7 mouse cellular contexts compared by ENCODE assay signal in the genomic region with DNA sequence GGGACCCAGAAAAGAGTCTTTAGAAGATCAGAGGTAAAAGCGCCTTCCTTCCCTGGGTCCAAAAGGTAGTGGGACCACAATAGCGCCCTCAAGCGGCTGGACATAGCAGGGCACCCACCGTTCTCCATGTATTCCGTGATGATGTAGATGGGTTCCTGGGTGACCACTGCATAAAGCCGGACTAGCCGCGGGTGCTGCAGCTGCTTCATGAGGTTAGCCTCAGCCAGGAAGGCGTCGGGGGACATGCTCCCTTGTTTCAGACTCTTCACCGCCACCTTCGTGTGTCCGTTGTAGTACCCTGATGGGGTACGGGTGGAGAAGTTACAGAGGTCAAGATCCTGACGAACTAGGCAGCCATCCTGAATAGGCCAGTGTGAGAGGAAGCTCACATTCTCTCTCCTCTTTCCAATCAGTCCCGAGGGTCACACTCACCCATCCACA. TPM values are rescaled to one million over a fixed set of nuclear protein-coding genes. Genes with fewer than 3 reads are reported as not detected.
DNase-seq lines count a peak whose midpoint lies in the region; ATAC-seq and TF ChIP-seq lines count a peak whose summit lies in the region.

No protein-coding gene starts in this region.

- 4% methylated on average over 16 of the region's 16 CpGs for WGBS in forebrain, embryonic 10.5 days
- 6% methylated on average over 16 of the region's 16 CpGs for WGBS in intestine, embryonic 14.5 days
- 2% methylated on average over 16 of the region's 16 CpGs for WGBS in limb, embryonic 14.5 days
- WGBS in midbrain, embryonic 12.5 days, result 3% methylated on average over 16 of the region's 16 CpGs

- peak overlapping the region; percentile 86 for H3K27ac ChIP-seq in forebrain, embryonic 10.5 days
- H3K27ac ChIP-seq in intestine, embryonic 14.5 days (ENCODE audit: low read depth), result peak overlapping the region; percentile 69; the same call in 1 of the 2 replicates
- no peak overlapping the region for H3K27ac ChIP-seq in limb, embryonic 14.5 days (replicated peaks; ENCODE audit: low read depth, low read length)
- no peak overlapping the region for H3K27ac ChIP-seq in midbrain, embryonic 12.5 days (replicated peaks)

- H3K27me3 ChIP-seq in forebrain, embryonic 10.5 days (ENCODE audit: poor library complexity, severe bottlenecking), result peaks cover 18% of the 10 kb centered on the region
- no peaks in the 10 kb centered on the region for H3K27me3 ChIP-seq in intestine, embryonic 14.5 days (replicated peaks; ENCODE audit: control insufficient read depth, insufficient read depth, low read length)
- no peaks in the 10 kb centered on the region for H3K27me3 ChIP-seq in limb, embryonic 14.5 days (ENCODE audit: control insufficient read depth, insufficient read depth, low read length)
- peaks cover 28% of the 10 kb centered on the region for H3K27me3 ChIP-seq in midbrain, embryonic 12.5 days

- H3K9ac ChIP-seq in intestine, embryonic 14.5 days (ENCODE audit: low read length), result peak overlapping the region; percentile 55
- peak overlapping the region; percentile 51 for H3K9ac ChIP-seq in limb, embryonic 14.5 days (ENCODE audit: low read depth, low read length, severe bottlenecking)
- no peak overlapping the region for H3K9ac ChIP-seq in midbrain, embryonic 12.5 days (replicated peaks)

- H3K36me3 ChIP-seq in forebrain, embryonic 10.5 days (replicated peaks), result no peaks in the 10 kb centered on the region
- H3K36me3 ChIP-seq in intestine, embryonic 14.5 days (ENCODE audit: control insufficient read depth, insufficient read depth, low read length), result no peaks in the 10 kb centered on the region
- no peaks in the 10 kb centered on the region for H3K36me3 ChIP-seq in limb, embryonic 14.5 days (ENCODE audit: control insufficient read depth, insufficient read depth, low read length)
- no peaks in the 10 kb centered on the region for H3K36me3 ChIP-seq in midbrain, embryonic 12.5 days

- peak; percentile 90 for DNase-seq in ZHBTc4 (ENCODE audit: low read depth, low spot score)
- peak; percentile 70 for DNase-seq in c-Kit-positive CD71-positive TER-119-positive erythroid progenitor cells, embryonic 14.5 days (ENCODE audit: low spot score)
- peak; percentile 68 for DNase-seq in forebrain, embryonic 10.5 days (ENCODE audit: extremely low spot score, low spot score)
- peak; percentile 85 for DNase-seq in intestine, embryonic 14.5 days (ENCODE audit: low spot score)
- DNase-seq in limb, embryonic 14.5 days (ENCODE audit: low spot score), result no peak
- DNase-seq in spleen, postnatal 10 days (ENCODE audit: low spot score in 2 of 2), result peak; percentile 66 to 79

- peaks cover 35% of the 10 kb centered on the region for H3K4me1 ChIP-seq in forebrain, embryonic 10.5 days
- peaks cover 18% of the 10 kb centered on the region for H3K4me1 ChIP-seq in intestine, embryonic 14.5 days (replicated peaks; ENCODE audit: control insufficient read depth, insufficient read depth, low read length)
- H3K4me1 ChIP-seq in limb, embryonic 14.5 days (ENCODE audit: control insufficient read depth, insufficient read depth, low read length), result peaks cover 12% of the 10 kb centered on the region; the same call in 1 of the 2 replicates
- peaks cover 9% of the 10 kb centered on the region for H3K4me1 ChIP-seq in midbrain, embryonic 12.5 days

- H3K4me3 ChIP-seq in forebrain, embryonic 10.5 days, result peak overlapping the region; percentile 62
- peak overlapping the region; percentile 58 for H3K4me3 ChIP-seq in intestine, embryonic 14.5 days (ENCODE audit: low read depth, low read length)
- peak overlapping the region; percentile 41 for H3K4me3 ChIP-seq in limb, embryonic 14.5 days (replicated peaks; ENCODE audit: low read length)
- H3K4me3 ChIP-seq in midbrain, embryonic 12.5 days, result peak overlapping the region; percentile 42

- peak; percentile 30; the same call in 1 of the 2 replicates for ATAC-seq in intestine, embryonic 14.5 days (replicated peaks; ENCODE audit: low FRiP score, low TSS enrichment, low read depth)
- ATAC-seq in limb, embryonic 14.5 days (ENCODE audit: low FRiP score, low read depth), result no peak
- ATAC-seq in midbrain, embryonic 12.5 days (ENCODE audit: low FRiP score, low read depth), result peak; percentile 49; the same call in 1 of the 2 replicates

- peak overlapping the region; percentile 94 for H3K4me2 ChIP-seq in intestine, embryonic 14.5 days (ENCODE audit: low read length)
- H3K4me2 ChIP-seq in limb, embryonic 14.5 days (replicated peaks; ENCODE audit: low read depth, low read length, severe bottlenecking), result peak overlapping the region; percentile 78
- peak overlapping the region; percentile 59 for H3K4me2 ChIP-seq in midbrain, embryonic 12.5 days (replicated peaks)

- no peak for TF ChIP-seq POLR2A in limb, embryonic 14.5 days (IDR thresholded peaks at IDR 0.05; ENCODE audit: borderline replicate concordance, extremely low read depth, insufficient read depth, insufficient read length)

- no peaks in the 10 kb centered on the region for H3K9me3 ChIP-seq in forebrain, embryonic 10.5 days
- H3K9me3 ChIP-seq in intestine, embryonic 14.5 days (ENCODE audit: control insufficient read depth, low read length), result no peaks in the 10 kb centered on the region
- no peaks in the 10 kb centered on the region for H3K9me3 ChIP-seq in limb, embryonic 14.5 days (ENCODE audit: control insufficient read depth, low read length)
- H3K9me3 ChIP-seq in midbrain, embryonic 12.5 days, result no peaks in the 10 kb centered on the region

RNA-seq across cellular contexts. Expression of a gene that starts 12.9 kb away (rescaled TPM):
- polyA plus RNA-seq in forebrain, embryonic 10.5 days (2016; fragmentation: Nextera tagmentation; extraction: Ambion mirVana), result 294 and 319 TPM in 2 replicates
- 212 and 230 TPM in 2 replicates for polyA plus RNA-seq in intestine, embryonic 14.5 days (2014; fragmentation: Nextera tagmentation; extraction: Ambion mirVana)
- polyA plus RNA-seq in limb, embryonic 14.5 days (2012; rRNA removed), result 209 and 212 TPM in 2 replicates
- 201 and 225 TPM in 2 replicates for polyA plus RNA-seq in limb, embryonic 14.5 days (2014; fragmentation: Nextera tagmentation; extraction: Ambion mirVana)
- 188 and 190 TPM in 2 replicates for polyA plus RNA-seq in midbrain, embryonic 12.5 days (2016; fragmentation: Nextera tagmentation; extraction: Ambion mirVana)

RNA-seq across cellular contexts. Expression of a gene that starts 18.0 kb away (rescaled TPM):
- 13.9 and 15.7 TPM in 2 replicates for polyA plus RNA-seq in forebrain, embryonic 10.5 days (2016; fragmentation: Nextera tagmentation; extraction: Ambion mirVana)
- 7.9 and 8.1 TPM in 2 replicates for polyA plus RNA-seq in intestine, embryonic 14.5 days (2014; fragmentation: Nextera tagmentation; extraction: Ambion mirVana)
- 9.9 and 10.3 TPM in 2 replicates for polyA plus RNA-seq in limb, embryonic 14.5 days (2012; rRNA removed)
- polyA plus RNA-seq in limb, embryonic 14.5 days (2014; fragmentation: Nextera tagmentation; extraction: Ambion mirVana), result 6.3 and 6.8 TPM in 2 replicates
- 3.7 and 3.8 TPM in 2 replicates for polyA plus RNA-seq in midbrain, embryonic 12.5 days (2016; fragmentation: Nextera tagmentation; extraction: Ambion mirVana)

RNA-seq across cellular contexts. Expression of a gene that starts 22.9 kb away (rescaled TPM):
- polyA plus RNA-seq in forebrain, embryonic 10.5 days (2016; fragmentation: Nextera tagmentation; extraction: Ambion mirVana), result 1.2 TPM in 2 replicates
- 1.5 and 1.8 TPM in 2 replicates for polyA plus RNA-seq in intestine, embryonic 14.5 days (2014; fragmentation: Nextera tagmentation; extraction: Ambion mirVana)
- 7.3 and 8.2 TPM in 2 replicates for polyA plus RNA-seq in limb, embryonic 14.5 days (2012; rRNA removed)
- polyA plus RNA-seq in limb, embryonic 14.5 days (2014; fragmentation: Nextera tagmentation; extraction: Ambion mirVana), result 4.1 and 5.3 TPM in 2 replicates
- 0.54 TPM in 1 of 2 replicates, not detected in the other for polyA plus RNA-seq in midbrain, embryonic 12.5 days (2016; fragmentation: Nextera tagmentation; extraction: Ambion mirVana)

RNA-seq across cellular contexts. Expression of a gene that starts 42.1 kb away (rescaled TPM):
- 1,441 and 1,446 TPM in 2 replicates for polyA plus RNA-seq in forebrain, embryonic 10.5 days (2016; fragmentation: Nextera tagmentation; extraction: Ambion mirVana)
- 595 and 619 TPM in 2 replicates for polyA plus RNA-seq in intestine, embryonic 14.5 days (2014; fragmentation: Nextera tagmentation; extraction: Ambion mirVana)
- 563 and 613 TPM in 2 replicates for polyA plus RNA-seq in limb, embryonic 14.5 days (2012; rRNA removed)
- polyA plus RNA-seq in limb, embryonic 14.5 days (2014; fragmentation: Nextera tagmentation; extraction: Ambion mirVana), result 648 and 776 TPM in 2 replicates
- 2,082 and 2,101 TPM in 2 replicates for polyA plus RNA-seq in midbrain, embryonic 12.5 days (2016; fragmentation: Nextera tagmentation; extraction: Ambion mirVana)

RNA-seq across cellular contexts. Expression of a gene that starts 45.0 kb away (rescaled TPM):
- 298 and 315 TPM in 2 replicates for polyA plus RNA-seq in forebrain, embryonic 10.5 days (2016; fragmentation: Nextera tagmentation; extraction: Ambion mirVana)
- polyA plus RNA-seq in intestine, embryonic 14.5 days (2014; fragmentation: Nextera tagmentation; extraction: Ambion mirVana), result 349 and 356 TPM in 2 replicates
- 367 and 429 TPM in 2 replicates for polyA plus RNA-seq in limb, embryonic 14.5 days (2012; rRNA removed)
- polyA plus RNA-seq in limb, embryonic 14.5 days (2014; fragmentation: Nextera tagmentation; extraction: Ambion mirVana), result 333 and 334 TPM in 2 replicates
- 196 and 202 TPM in 2 replicates for polyA plus RNA-seq in midbrain, embryonic 12.5 days (2016; fragmentation: Nextera tagmentation; extraction: Ambion mirVana)

Comparison
In these comparisons a context has a peak if more than half of its experiments do, and no peak if none do; other contexts are left out.
1. H3K27ac ChIP-seq: peak in forebrain, embryonic 10.5 days (single experiment) and intestine, embryonic 14.5 days (single experiment); none in limb, embryonic 14.5 days (single experiment) and midbrain, embryonic 12.5 days (single experiment).
2. Peak in every context shown above with its lines, with median percentiles within 50 percentile points of each other: H3K4me3 ChIP-seq and H3K4me2 ChIP-seq.